Mouse (Mus musculus) gastrocnemius, postnatal 25 days (tissue): ENCODE data around the gene Tmem240. TPM values are rescaled to one million over a fixed set of nuclear protein-coding genes. Genes with fewer than 3 reads are reported as not detected.

Experiments
- microRNA-seq, 2 experiments: library from miRNA; unstranded; fragments of <30 nt; microRNA quantifications; one replicate each; pipeline ENCODE4 v1.2.0; 2021; ENCODE audit warnings: borderline replicate concordance in 2 of 2
- total RNA-seq, 2 experiments: library from RNA; stranded (reverse); gene quantifications; 1 replicate in 1 of 2; 2 replicates in 1 of 2; pipeline ENCODE4 v1.2.3; 2021

The Tmem240 gene
- total RNA-seq, 2 experiments from 2014 or later: 0.26 to 0.27 TPM

Small RNA genes within 50 kb of the gene (microRNA-seq; reads per million reads assigned to microRNA genes)
- 0 reads per million in 2 experiments for gene Gm27743

Other genes with a start within 250 kb of the Tmem240 start
- gene Gnb1, start 243.4 kb upstream of the Tmem240 start, total RNA-seq: 10 to 100 TPM; 59.1 to 72.0 TPM
- 10 to 100 TPM; 17.3 to 19.2 TPM for gene Nadk, start 172.4 kb upstream of the Tmem240 start, total RNA-seq
- 1 to 10 TPM; 3.7 TPM for gene Slc35e2, start 133.4 kb upstream of the Tmem240 start, total RNA-seq
- 10 to 100 TPM; 25.9 to 26.1 TPM for gene Cdk11b, start 109.9 kb upstream of the Tmem240 start, total RNA-seq
- gene Gm10563, start 89.4 kb upstream of the Tmem240 start, total RNA-seq: not detected
- gene Mmp23, start 81.4 kb upstream of the Tmem240 start, total RNA-seq: 1 to 10 TPM; 3.0 to 5.0 TPM
- gene Mib2, start 65.6 kb upstream of the Tmem240 start, total RNA-seq: 10 to 100 TPM; 14.4 to 14.5 TPM
- gene Fndc10, start 40.5 kb upstream of the Tmem240 start, total RNA-seq: 1 to 10 TPM; 1.5 to 1.7 TPM
- gene Ssu72, start 30.0 kb upstream of the Tmem240 start, total RNA-seq: 10 to 100 TPM; 32.4 to 36.3 TPM
- 10 to 100 TPM; 26.3 to 31.4 TPM for gene Atad3a, start 26.3 kb downstream of the Tmem240 start, total RNA-seq
- gene Vwa1, start 39.9 kb downstream of the Tmem240 start, total RNA-seq: 1 to 10 TPM; 5.0 to 5.4 TPM
- under 1 TPM; 0.88 to 0.92 TPM for gene Tmem88b, start 51.1 kb downstream of the Tmem240 start, total RNA-seq
- not detected for gene Ankrd65, start 55.6 kb downstream of the Tmem240 start, total RNA-seq
- gene Mrpl20, start 68.1 kb downstream of the Tmem240 start, total RNA-seq: 10 to 100 TPM; 45.1 to 47.7 TPM
- 10 to 100 TPM; 20.4 to 26.6 TPM for gene Ccnl2, start 77.7 kb downstream of the Tmem240 start, total RNA-seq
- gene Aurkaip1, start 96.5 kb downstream of the Tmem240 start, total RNA-seq: 10 to 100 TPM; 68.4 to 70.9 TPM
- gene Mxra8, start 104.9 kb downstream of the Tmem240 start, total RNA-seq: 10 to 100 TPM; 37.5 to 37.6 TPM
- gene Dvl1, start 112.6 kb downstream of the Tmem240 start, total RNA-seq: 100 to 1,000 TPM in 1 of 2 experiments, 10 to 100 TPM in 1; 100.0 to 103 TPM
- gene Tas1r3, start 128.6 kb downstream of the Tmem240 start, total RNA-seq: under 1 TPM in 1 of 2 experiments, not detected in 1; 0.11 TPM
- gene Cptp, start 134.6 kb downstream of the Tmem240 start, total RNA-seq: 10 to 100 TPM; 15.6 to 16.6 TPM
- 10 to 100 TPM; 14.1 to 17.9 TPM for gene Ints11, start 134.7 kb downstream of the Tmem240 start, total RNA-seq
- gene Pusl1, start 157.0 kb downstream of the Tmem240 start, total RNA-seq: 10 to 100 TPM; 10.2 to 11.2 TPM
- gene Acap3, start 157.0 kb downstream of the Tmem240 start, total RNA-seq: 10 to 100 TPM in 1 of 2 experiments, 1 to 10 TPM in 1; 7.2 to 10.4 TPM
- gene Ube2j2, start 209.0 kb downstream of the Tmem240 start, total RNA-seq: 10 to 100 TPM; 50.2 to 50.8 TPM
- 10 to 100 TPM; 14.7 to 16.1 TPM for gene C1qtnf12, start 227.5 kb downstream of the Tmem240 start, total RNA-seq